In genomic region chr14:101049664-101050203, GRCm38 (mm10) we compare ENCODE assay signal across 25 mouse cellular contexts.
DNase-seq lines count a peak whose midpoint lies in the region; ATAC-seq lines count a peak whose summit lies in the region.
"Had no signal": no experiment of that assay in that cellular context is flagged by ENCODE, and none has a peak within 500 bp of the region (broad histone marks: within the 10 kb centered on the region; RNA-seq: fewer than 3 reads in every experiment).

No protein-coding gene starts in this region.

- 71% methylated on average over 4 of the region's 4 CpGs for WGBS in intestine, embryonic 16.5 days
- 87% methylated on average over 4 of the region's 4 CpGs for WGBS in midbrain, embryonic 15.5 days
- WGBS in kidney, embryonic 15.5 days: 77% methylated on average over 4 of the region's 4 CpGs

- no peak overlapping the region for H3K4me3 ChIP-seq in intestine, embryonic 16.5 days (ENCODE audit: low read length)
- no peak overlapping the region for H3K4me3 ChIP-seq in midbrain, embryonic 15.5 days
- H3K4me3 ChIP-seq in kidney, embryonic 15.5 days (replicated peaks): no peak overlapping the region
- H3K4me3 ChIP-seq: embryonic facial prominence, embryonic 13.5 days; embryonic facial prominence, embryonic 15.5 days; erythroblast, embryonic 14.5 days; forebrain, embryonic 10.5 days; forebrain, embryonic 12.5 days had no signal

- H3K27me3 ChIP-seq in intestine, embryonic 16.5 days (replicated peaks; ENCODE audit: control insufficient read depth, insufficient read depth, low read length): no peaks in the 10 kb centered on the region
- H3K27me3 ChIP-seq in midbrain, embryonic 15.5 days (replicated peaks): no peaks in the 10 kb centered on the region
- H3K27me3 ChIP-seq in kidney, embryonic 15.5 days: 0 out of 2 replicates have a peak, but pooled peaks cover 10% of the 10 kb centered on the region
- H3K27me3 ChIP-seq: embryonic facial prominence, embryonic 13.5 days; embryonic facial prominence, embryonic 15.5 days; forebrain, embryonic 12.5 days had no signal

- peak; percentile 27; the same call in 1 of the 2 replicates for ATAC-seq in granulocyte monocyte progenitor cell, adult 5-6 weeks (replicated peaks; ENCODE audit: poor library complexity, severe bottlenecking)
- peak; percentile 52; the same call in 1 of the 2 replicates for ATAC-seq in intestine, embryonic 16.5 days
- peak; percentile 63 for ATAC-seq in megakaryocyte, adult 5-6 weeks (ENCODE audit: poor library complexity, severe bottlenecking)
- ATAC-seq in midbrain, embryonic 15.5 days (replicated peaks): no peak
- no peak for ATAC-seq in kidney, embryonic 15.5 days (replicated peaks; ENCODE audit: low FRiP score)
- ATAC-seq: forebrain, embryonic 14.5 days; forebrain, embryonic 16.5 days had no signal

- peak; percentile 3 for DNase-seq in CD4-positive helper T cell, adult 2 months (ENCODE audit: low read depth, low spot score)
- DNase-seq in kidney, adult 18-20 months: no peak
- DNase-seq in adrenal gland, adult 18-20 months (ENCODE audit: low spot score in 2 of 2): no peak
- DNase-seq: adrenal gland, adult 8-10 months; adrenal gland, postnatal 14 days; adrenal gland, postnatal 36 days; B cell, adult 2 months; cerebellum, adult 11-12 months; cerebellum, adult 8-10 months; cerebellum, adult 9-11 months; cerebellum, postnatal 14 days; cerebellum, postnatal 36 days; embryo, embryonic 11 days had no signal

- no peaks in the 10 kb centered on the region for H3K4me1 ChIP-seq in intestine, embryonic 16.5 days (ENCODE audit: control insufficient read depth, insufficient read depth, low read length)
- no peaks in the 10 kb centered on the region for H3K4me1 ChIP-seq in midbrain, embryonic 15.5 days
- no peaks in the 10 kb centered on the region for H3K4me1 ChIP-seq in kidney, embryonic 15.5 days
- H3K4me1 ChIP-seq: embryonic facial prominence, embryonic 15.5 days; forebrain, embryonic 12.5 days had no signal

- no peaks in the 10 kb centered on the region for H3K9me3 ChIP-seq in intestine, embryonic 16.5 days (ENCODE audit: control insufficient read depth, low read length)
- H3K9me3 ChIP-seq in midbrain, embryonic 15.5 days: no peaks in the 10 kb centered on the region
- H3K9me3 ChIP-seq in kidney, embryonic 15.5 days (replicated peaks): no peaks in the 10 kb centered on the region
- H3K9me3 ChIP-seq: embryonic facial prominence, embryonic 13.5 days; embryonic facial prominence, embryonic 15.5 days; forebrain, embryonic 10.5 days; forebrain, embryonic 12.5 days had no signal

- H3K27ac ChIP-seq in intestine, embryonic 16.5 days (ENCODE audit: low read length): no peak overlapping the region
- no peak overlapping the region for H3K27ac ChIP-seq in midbrain, embryonic 15.5 days
- H3K27ac ChIP-seq in kidney, embryonic 15.5 days: no peak overlapping the region
- H3K27ac ChIP-seq: embryonic facial prominence, embryonic 13.5 days; embryonic facial prominence, embryonic 15.5 days; forebrain, embryonic 10.5 days; forebrain, embryonic 12.5 days had no signal

- no peaks in the 10 kb centered on the region for H3K36me3 ChIP-seq in intestine, embryonic 16.5 days (ENCODE audit: control insufficient read depth, insufficient read depth, low read length)
- H3K36me3 ChIP-seq in midbrain, embryonic 15.5 days (replicated peaks): no peaks in the 10 kb centered on the region
- H3K36me3 ChIP-seq in kidney, embryonic 15.5 days: no peaks in the 10 kb centered on the region
- H3K36me3 ChIP-seq: embryonic facial prominence, embryonic 13.5 days; embryonic facial prominence, embryonic 15.5 days; forebrain, embryonic 10.5 days; forebrain, embryonic 12.5 days had no signal

- no peak overlapping the region for H3K4me2 ChIP-seq in intestine, embryonic 16.5 days (ENCODE audit: low read depth, low read length)
- H3K4me2 ChIP-seq in midbrain, embryonic 15.5 days: no peak overlapping the region
- no peak overlapping the region for H3K4me2 ChIP-seq in kidney, embryonic 15.5 days
- H3K4me2 ChIP-seq: embryonic facial prominence, embryonic 13.5 days; embryonic facial prominence, embryonic 15.5 days; forebrain, embryonic 12.5 days had no signal

- no peak overlapping the region for H3K9ac ChIP-seq in intestine, embryonic 16.5 days (ENCODE audit: low read depth, low read length)
- H3K9ac ChIP-seq in midbrain, embryonic 15.5 days: no peak overlapping the region
- H3K9ac ChIP-seq in kidney, embryonic 15.5 days: no peak overlapping the region
- H3K9ac ChIP-seq: embryonic facial prominence, embryonic 13.5 days; embryonic facial prominence, embryonic 15.5 days; forebrain, embryonic 12.5 days had no signal

Comparison
In these comparisons a context has a peak if more than half of its experiments do, and no peak if none do; other contexts are left out.
1. ATAC-seq: peak in granulocyte monocyte progenitor cell, adult 5-6 weeks (single experiment), intestine, embryonic 16.5 days (single experiment) and megakaryocyte, adult 5-6 weeks (single experiment); none in midbrain, embryonic 15.5 days (single experiment) and kidney, embryonic 15.5 days (single experiment).